Mouse (Mus musculus) brain, embryonic 14.5 days (tissue): ENCODE measurements around the gene Gkn3.

Source experiments
- CTCF ChIP-seq: fragments of 200-500 bp; IDR thresholded peaks from 2 replicates; pipeline ENCODE4 v1.5.1; 2012; ENCODE audit warnings: inconsistent platforms, mild to moderate bottlenecking, moderate library complexity, borderline replicate concordance; ENCODE audit not compliant: insufficient read depth, insufficient read length; ENCODE audit errors: extremely low read depth
- POLR2A ChIP-seq: fragments of 200-500 bp; IDR thresholded peaks from 2 replicates; pipeline ENCODE4 v1.6.1; 2012; ENCODE audit warnings: mild to moderate bottlenecking, inconsistent platforms, borderline replicate concordance; ENCODE audit not compliant: poor library complexity, insufficient read depth, insufficient read length, severe bottlenecking; ENCODE audit errors: extremely low read depth

DNA sequence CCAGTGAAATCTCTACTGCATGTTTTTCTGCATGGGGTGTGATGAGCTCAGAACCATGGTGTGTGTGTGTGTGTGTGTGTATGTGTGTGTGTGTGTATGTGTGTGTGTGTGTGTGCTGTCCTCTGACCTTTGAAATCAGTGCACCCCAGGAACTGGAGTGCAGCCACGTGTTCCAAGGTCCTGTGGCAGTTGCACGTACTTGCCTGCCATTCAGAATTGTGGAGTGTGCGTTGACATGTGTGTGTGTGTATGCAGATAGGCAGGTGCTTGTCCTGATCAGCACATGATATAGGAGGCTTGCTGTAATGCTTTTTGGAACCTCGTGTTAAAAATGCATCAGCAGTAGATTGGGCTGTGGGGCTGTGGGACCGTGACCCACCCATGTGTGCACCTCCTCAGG is 38.2 kb upstream of the Gkn3 start:
- no peak for TF ChIP-seq CTCF
- TF ChIP-seq POLR2A: no peak
